Mouse (Mus musculus) CH12.LX (cell line): ENCODE measurements at regions not wholly inside any gene's neighbourhood (a gene's known extent, or its start where the extent isn't known, plus 50 kb on each side); places are given as distances from the start of the nearest gene placed in this dataset.

Experiments used
- DNase-seq: peaks from one replicate; pipeline ENCODE4 v3.0.0-alpha.2; 2013; ENCODE audit errors: extremely low read depth
- H3K27ac ChIP-seq: 2 replicates; pipeline ENCODE4 v1.5.1; 2012; ENCODE audit warnings: low read depth, mild to moderate bottlenecking, control low read depth, moderate library complexity; ENCODE audit not compliant: insufficient read depth
- H3K27me3 ChIP-seq: replicated peaks from 2 replicates; pipeline ENCODE3; 2012; ENCODE audit warnings: inconsistent platforms
- H3K36me3 ChIP-seq, 2 experiments: replicated peaks in 1 of 2; 2 replicates each; pipeline versions ENCODE3 to v1.6.1; 2012; ENCODE audit warnings: inconsistent platforms in 1 of 2, low read length in 1 of 2, mild to moderate bottlenecking in 1 of 2, mixed read lengths in 1 of 2, moderate library complexity in 1 of 2; ENCODE audit not compliant: control insufficient read depth in 1 of 2, insufficient read depth in 1 of 2
- H3K4me1 ChIP-seq, 2 experiments: 2 replicates each; pipeline ENCODE4 v1.6.1; 2012; ENCODE audit warnings: inconsistent platforms in 1 of 2, moderate library complexity in 1 of 2; ENCODE audit not compliant: insufficient read depth in 2 of 2, control insufficient read depth in 1 of 2
- H3K4me2 ChIP-seq: 2 replicates; pipeline ENCODE4 v1.6.1; 2012; ENCODE audit warnings: low read depth, mild to moderate bottlenecking, control low read depth; ENCODE audit not compliant: poor library complexity, insufficient read depth, severe bottlenecking
- H3K4me3 ChIP-seq, 3 experiments: fragments of 150-350 bp in 1 of 3; sonication (generic) in 1 of 3; replicated peaks in 1 of 3; 2 replicates each; pipeline versions ENCODE3 to v1.5.1; 2011 to 2012; ENCODE audit warnings: low read depth in 2 of 3, low read length in 2 of 3, mild to moderate bottlenecking in 2 of 3, moderate library complexity in 2 of 3, control low read depth in 1 of 3, improper control_type of control experiment in 1 of 3, inconsistent platforms in 1 of 3, mixed read lengths in 1 of 3; ENCODE audit not compliant: poor library complexity in 1 of 3
- H3K79me2 ChIP-seq: replicated peaks from 2 replicates; pipeline ENCODE4 v1.6.1; 2012; ENCODE audit warnings: mild to moderate bottlenecking, moderate library complexity; ENCODE audit not compliant: control insufficient read depth, poor library complexity, insufficient read depth, severe bottlenecking; ENCODE audit errors: extremely low read depth
- H3K9ac ChIP-seq: 2 replicates; pipeline ENCODE4 v1.6.1; 2012; ENCODE audit warnings: low read depth, mild to moderate bottlenecking, control low read depth, moderate library complexity; ENCODE audit not compliant: insufficient read depth
- H3K9me3 ChIP-seq: replicated peaks from 2 replicates; pipeline ENCODE3; 2012; ENCODE audit warnings: low read length, inconsistent platforms, mixed read lengths
- BHLHE40 ChIP-seq: IDR thresholded peaks from 2 replicates; pipeline ENCODE4 v1.6.1; 2011; ENCODE audit warnings: mild to moderate bottlenecking, low read depth, low read length, improper control_type of control experiment
- CHD2 ChIP-seq: IDR thresholded peaks from 2 replicates; pipeline ENCODE4 v1.6.1; 2011; ENCODE audit warnings: low read length, improper control_type of control experiment
- CTCF ChIP-seq, 2 experiments: IDR thresholded peaks in 1 of 2; conservative IDR thresholded peaks in 1 of 2; 2 replicates each; pipeline ENCODE4 v1.5.1; 2011 to 2012; ENCODE audit warnings: low read depth in 2 of 2, low read length in 2 of 2, improper control_type of control experiment in 1 of 2, inconsistent platforms in 1 of 2, mild to moderate bottlenecking in 1 of 2, moderate library complexity in 1 of 2
- E2F4 ChIP-seq: IDR thresholded peaks from 2 replicates; pipeline ENCODE4 v1.6.1; 2011; ENCODE audit warnings: low read depth, low read length, improper control_type of control experiment; ENCODE audit not compliant: insufficient replicate concordance
- ELF1 ChIP-seq: IDR thresholded peaks from 2 replicates; pipeline ENCODE4 v1.6.1; 2014; ENCODE audit warnings: low read depth, mild to moderate bottlenecking, inconsistent platforms, low read length, improper control_type of control experiment
- ETS1 ChIP-seq: conservative IDR thresholded peaks from 2 replicates; pipeline ENCODE4 v1.6.1; 2012; ENCODE audit warnings: low read depth, mild to moderate bottlenecking, inconsistent platforms, low read length, improper control_type of control experiment, moderate library complexity
- IRF4 ChIP-seq: IDR thresholded peaks from 2 replicates; pipeline ENCODE4 v1.6.1; 2014; ENCODE audit warnings: low read depth, mild to moderate bottlenecking, inconsistent platforms, low read length, improper control_type of control experiment
- JUND ChIP-seq: conservative IDR thresholded peaks from 2 replicates; pipeline ENCODE4 v1.6.1; 2011; ENCODE audit warnings: low read depth, low read length, improper control_type of control experiment
- KAT2A ChIP-seq: IDR thresholded peaks from 2 replicates; pipeline ENCODE4 v1.6.1; 2012; ENCODE audit warnings: low read length, improper control_type of control experiment, inconsistent platforms; ENCODE audit not compliant: insufficient replicate concordance
- MAFK ChIP-seq: IDR thresholded peaks from 2 replicates; pipeline ENCODE4 v1.6.1; 2011; ENCODE audit warnings: low read length, improper control_type of control experiment; ENCODE audit not compliant: insufficient replicate concordance
- MAX ChIP-seq: IDR thresholded peaks from 2 replicates; pipeline ENCODE4 v1.6.1; 2011; ENCODE audit warnings: low read length, improper control_type of control experiment
- MEF2A ChIP-seq: IDR thresholded peaks from 2 replicates; pipeline ENCODE4 v1.6.1; 2014; ENCODE audit warnings: low read depth, mild to moderate bottlenecking, inconsistent platforms, low read length, improper control_type of control experiment, borderline replicate concordance
- NRF1 ChIP-seq: IDR thresholded peaks from 2 replicates; pipeline ENCODE4 v1.6.1; 2014; ENCODE audit warnings: low read depth, mild to moderate bottlenecking, inconsistent platforms, low read length, improper control_type of control experiment, moderate library complexity
- RAD21 ChIP-seq: IDR thresholded peaks from 2 replicates; pipeline ENCODE4 v1.6.1; 2011; ENCODE audit warnings: low read depth, mild to moderate bottlenecking, low read length, improper control_type of control experiment, moderate library complexity
- TBP ChIP-seq: conservative IDR thresholded peaks from 2 replicates; pipeline ENCODE4 v1.6.1; 2011; ENCODE audit warnings: low read depth, low read length, improper control_type of control experiment
- UBTF ChIP-seq: IDR thresholded peaks from 2 replicates; pipeline ENCODE4 v1.6.1; 2012; ENCODE audit warnings: low read depth, mild to moderate bottlenecking, inconsistent platforms, low read length, improper control_type of control experiment, moderate library complexity
- USF1 ChIP-seq: IDR thresholded peaks from 2 replicates; pipeline ENCODE4 v1.6.1; 2014; ENCODE audit warnings: low read depth, mild to moderate bottlenecking, inconsistent platforms, low read length, improper control_type of control experiment
- USF2 ChIP-seq: conservative IDR thresholded peaks from 2 replicates; pipeline ENCODE4 v1.6.1; 2011; ENCODE audit warnings: low read depth, low read length, improper control_type of control experiment
- ZKSCAN1 ChIP-seq: IDR thresholded peaks from 2 replicates; pipeline ENCODE4 v1.6.1; 2012; ENCODE audit warnings: low read depth, inconsistent platforms, low read length, improper control_type of control experiment, borderline replicate concordance
- ZMIZ1 ChIP-seq: IDR thresholded peaks from 2 replicates; pipeline ENCODE4 v1.6.1; 2012; ENCODE audit warnings: low read depth, mild to moderate bottlenecking, inconsistent platforms, low read length, improper control_type of control experiment
- ZNF384 ChIP-seq: IDR thresholded peaks from 2 replicates; pipeline ENCODE4 v1.6.1; 2012; ENCODE audit warnings: low read depth, low read length, improper control_type of control experiment, inconsistent platforms
- dilution Hi-C: fragments of 300-500 bp; cut with MboI; formaldehyde crosslinking; loops from 2 replicates; pipeline ENCODE4 v1.14.3; 2020; ENCODE audit warnings: low sequenced_read_pairs; ENCODE audit not compliant: extremely low pct_unique_long_range_greater_than_20kb, extremely low pct_ligation_motif_present
- in situ Hi-C: fragments of 300-500 bp; cut with MboI; formaldehyde crosslinking; loops from 3 replicates; pipeline ENCODE4 v1.14.3; 2019; ENCODE audit warnings: low sequenced_read_pairs, low pct_ligation_motif_present, low pct_unique_long_range_greater_than_20kb, mixed read lengths

DNA sequence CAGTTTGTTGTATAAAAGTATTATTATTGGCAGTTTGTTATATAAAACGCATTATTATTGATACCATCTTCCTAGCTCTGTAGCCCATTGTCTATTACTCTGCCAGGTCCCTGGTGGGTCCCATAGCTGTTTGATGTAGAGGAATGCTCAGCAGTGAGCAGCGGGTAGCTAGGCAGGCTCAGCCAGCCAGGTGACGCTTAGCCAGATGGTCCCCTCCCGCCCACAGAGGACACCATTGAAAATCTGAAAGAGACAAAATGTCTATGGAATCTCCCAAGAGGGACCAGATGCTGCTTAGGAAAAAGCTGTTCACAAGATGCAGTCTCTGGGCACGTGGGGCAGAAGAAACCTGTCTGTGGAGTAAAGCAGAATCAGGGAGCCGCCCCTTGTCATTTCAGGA is 526.5 kb upstream of the Btbd3 start:
- H3K27me3 ChIP-seq, result no peaks in the 10 kb centered on the region
- H3K4me2 ChIP-seq, result no peak overlapping the region
- dilution Hi-C loops (no loop called here), in situ Hi-C loops (no loop called here)
- DNase-seq, result no peak
- H3K79me2 ChIP-seq, result no peaks in the 10 kb centered on the region
- no peak overlapping the region for H3K4me3 ChIP-seq
- no peaks in the 10 kb centered on the region for H3K4me1 ChIP-seq
- no peak overlapping the region for H3K9ac ChIP-seq
- H3K27ac ChIP-seq, result no peak overlapping the region
- H3K36me3 ChIP-seq, result no peaks in the 10 kb centered on the region
- TF ChIP-seq RAD21 (no peak), USF2 (no peak), NRF1 (no peak), MEF2A (no peak), UBTF (no peak), ZNF384 (no peak), E2F4 (no peak), CHD2 (no peak), ETS1 (no peak)
- H3K9me3 ChIP-seq, result peaks cover 53% of the 10 kb centered on the region

DNA sequence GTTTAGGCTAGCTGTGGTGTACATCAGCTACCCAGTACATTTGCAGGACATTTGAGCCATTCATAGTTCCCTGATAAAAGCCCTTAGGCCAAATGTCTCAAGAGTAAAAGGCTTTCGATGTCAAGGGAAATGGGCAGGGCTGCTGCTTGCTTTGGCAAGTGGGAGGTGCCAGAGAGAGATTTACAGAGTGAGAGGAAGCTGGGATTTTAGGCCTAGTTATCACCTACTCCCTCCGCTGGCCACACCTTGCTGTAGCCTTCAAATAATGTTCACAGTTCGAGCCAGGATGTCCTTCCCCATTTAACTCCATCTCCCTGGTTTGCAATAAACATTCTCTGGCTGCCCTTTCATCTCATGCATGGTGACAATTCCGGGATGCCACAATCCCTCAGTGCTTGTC is 527.2 kb upstream of the Btbd3 start:
- TF ChIP-seq MAX (no peak), USF1 (no peak), MAFK (no peak), ETS1 (no peak), CTCF (conservative IDR thresholded peaks at IDR 0.05 in 1 of 2, IDR thresholded peaks at IDR 0.05 in 1 of 2; ENCODE audit: low read depth in 2 of 2, low read length in 2 of 2) (no peak), IRF4 (no peak), ELF1 (no peak), KAT2A (no peak), ZKSCAN1 (no peak), ZMIZ1 (no peak), BHLHE40 (no peak), JUND (no peak), TBP (no peak)
- TF ChIP-seq, all 38 proteins: peak for 0
- Histone ChIP-seq H3K4me2 (no peak overlapping the region), H3K9ac (no peak overlapping the region), H3K27ac (no peak overlapping the region), H3K4me3 (no peak overlapping the region), H3K79me2 (no peaks in the 10 kb centered on the region), H3K36me3 (no peaks in the 10 kb centered on the region), H3K4me1 (no peaks in the 10 kb centered on the region), H3K9me3 (peaks cover 59% of the 10 kb centered on the region), H3K27me3 (no peaks in the 10 kb centered on the region)
- in situ Hi-C loops (no loop called here), dilution Hi-C loops (no loop called here)
- DNase-seq, result no peak
